Mouse (Mus musculus) adipose tissue, adult 10 weeks (tissue): Measurements from ENCODE around the gene Washc4. TPM values are rescaled to one million over a fixed set of nuclear protein-coding genes. Genes with fewer than 3 reads are reported as not detected.

Experiments used
- polyA plus RNA-seq: library from polyadenylated mRNA; stranded (reverse); fragments of 350-450 nt; fragmentation: Illumina TruSeq; extraction: RNeasy Lipid Tissue Mini Kit (QIAGEN cat#74804); gene quantifications from one replicate; pipeline ENCODE4 v1.2.3, GENCODE M21; 2014; ENCODE audit warnings: low read depth, low replicate concordance

The Washc4 gene
- polyA plus RNA-seq, result 11.6 TPM

GRCm38 (mm10) chr10:83543439-83544102 is at the start of gene Washc4:
Washc4 (plus strand) TSS chr10:83543752.

GRCm38 (mm10) chr10:83533910-83534283 is 9.7 kb upstream of the Washc4 start, which contains the start of gene Aldh1l2:
Aldh1l2 (minus strand) TSS chr10:83534140.

Other genes starting within 250 kb of the Washc4 start
- 29.0 TPM for gene Slc41a2, start 205.9 kb upstream of the Washc4 start, polyA plus RNA-seq
- gene D10Wsu102e, start 183.5 kb upstream of the Washc4 start, polyA plus RNA-seq, result 0.51 TPM
- gene Aldh1l2, start 9.6 kb upstream of the Washc4 start, polyA plus RNA-seq, result 0.78 TPM
- gene Appl2, start 105.0 kb downstream of the Washc4 start, polyA plus RNA-seq, result 70.0 TPM
- gene 1500009L16Rik, start 179.1 kb downstream of the Washc4 start, polyA plus RNA-seq, result 10.7 TPM